Mouse (Mus musculus): ENCODE results near the gene Spint5. TPM values are rescaled to one million over a fixed set of nuclear protein-coding genes. Genes with fewer than 3 reads are reported as not detected.

The Spint5 gene
- polyA plus RNA-seq, 1 experiment from 2014 or later = not detected

DNA sequence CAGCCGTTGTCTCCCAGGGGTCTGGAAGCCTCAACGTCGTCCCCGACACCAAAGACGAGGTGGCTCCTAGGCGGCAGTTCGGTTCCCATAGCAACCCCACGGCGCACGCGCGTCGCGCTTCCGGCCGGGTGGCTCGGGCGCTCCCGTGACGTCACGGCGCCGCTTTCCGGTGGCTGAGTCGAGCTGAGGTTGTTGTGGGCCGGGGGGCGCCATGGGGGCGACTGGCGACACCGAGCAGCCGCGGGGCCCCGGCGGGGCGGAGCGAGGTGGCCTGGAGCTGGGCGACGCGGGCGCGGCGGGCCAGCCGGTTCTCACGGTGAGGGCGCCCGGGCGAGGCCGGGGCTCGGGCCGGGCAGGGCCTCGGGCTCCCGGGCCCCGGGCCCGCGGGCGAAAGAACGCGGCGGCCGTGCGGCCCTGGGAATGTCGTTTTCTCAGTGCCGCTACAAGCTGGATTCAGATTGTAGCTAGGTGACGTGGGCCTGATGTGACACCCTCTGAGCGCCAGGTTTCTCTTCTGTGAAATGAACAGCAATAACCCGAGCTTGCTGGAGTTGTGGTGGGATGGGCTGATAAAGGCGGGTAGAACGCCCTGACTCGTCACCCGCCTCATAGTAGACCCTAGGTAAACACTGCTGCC is 30.9 kb downstream of the Spint5 start, which contains the start of the genes Wfdc3 and Dnttip1:
Gene Wfdc3 (minus strand): TSS at position 89 of the 637 bp plus-strand sequence.
Gene Dnttip1 (plus strand): TSS at position 141 of the 637 bp plus-strand sequence.
- WGBS = 0% methylated on average over 31 of the region's 70 CpGs
- ATAC-seq (ENCODE audit: low read depth) = peak; percentile 93
- peaks cover 33% of the 10 kb centered on the region for H3K36me3 ChIP-seq (ENCODE audit: control insufficient read depth, insufficient read depth, low read length)

GRCm38 (mm10) chr2:164746693-164747092 is 31.6 kb downstream of the Spint5 start:
- WGBS = 47% methylated on average over 8 of the region's 8 CpGs
- Histone ChIP-seq H3K4me1 (ENCODE audit: control insufficient read depth, insufficient read depth, low read length) (peaks cover 11% of the 10 kb centered on the region), H3K4me3 (ENCODE audit: low read depth, low read length) (peak overlapping the region; percentile 90), H3K36me3 (ENCODE audit: control insufficient read depth, insufficient read depth, low read length) (peaks cover 39% of the 10 kb centered on the region), H3K4me2 (ENCODE audit: low read depth, low read length) (peak overlapping the region; percentile 75), H3K27ac (replicated peaks; ENCODE audit: low read depth, low read length) (no peak overlapping the region), H3K9me3 (ENCODE audit: control insufficient read depth, low read length) (no peaks in the 10 kb centered on the region), H3K9ac (ENCODE audit: low read depth, low read length) (peak overlapping the region; percentile 93), H3K27me3 (replicated peaks; ENCODE audit: control insufficient read depth, insufficient read depth, low read length) (no peaks in the 10 kb centered on the region)
- DNase-seq (ENCODE audit: low spot score) (no peak), ATAC-seq (ENCODE audit: low read depth) (no peak)

More for the DNA sequence above, 30.9 kb downstream of the Spint5 start, which contains the start of the genes Wfdc3 and Dnttip1:
- H3K9me3 ChIP-seq (ENCODE audit: control insufficient read depth, low read length) = no peaks in the 10 kb centered on the region
- H3K4me3 ChIP-seq (ENCODE audit: low read depth, low read length) = peak within 1 kb of the TSS; percentile 90
- H3K27me3 ChIP-seq (replicated peaks; ENCODE audit: control insufficient read depth, insufficient read depth, low read length) = no peaks in the 10 kb centered on the region
- peak within 1 kb of the TSS; percentile 75 for H3K4me2 ChIP-seq (ENCODE audit: low read depth, low read length)
- peak within 1 kb of the TSS; percentile 93 for H3K9ac ChIP-seq (ENCODE audit: low read depth, low read length)
- peak; percentile 94 for DNase-seq (ENCODE audit: low spot score)
- H3K27ac ChIP-seq (replicated peaks; ENCODE audit: low read depth, low read length) = peak within 1 kb of the TSS; percentile 74
- peaks cover 11% of the 10 kb centered on the region for H3K4me1 ChIP-seq (ENCODE audit: control insufficient read depth, insufficient read depth, low read length)

- no peak for DNase-seq (ENCODE audit: low spot score)
- Histone ChIP-seq H3K4me2 (ENCODE audit: low read depth, low read length) (no peak overlapping the region), H3K4me3 (ENCODE audit: low read depth, low read length) (no peak overlapping the region), H3K9ac (ENCODE audit: low read depth, low read length) (no peak overlapping the region), H3K4me1 (ENCODE audit: control insufficient read depth, insufficient read depth, low read length) (peaks cover 11% of the 10 kb centered on the region), H3K27ac (replicated peaks; ENCODE audit: low read depth, low read length) (no peak overlapping the region), H3K36me3 (ENCODE audit: control insufficient read depth, insufficient read depth, low read length) (peaks cover 52% of the 10 kb centered on the region), H3K27me3 (replicated peaks; ENCODE audit: control insufficient read depth, insufficient read depth, low read length) (no peaks in the 10 kb centered on the region), H3K9me3 (ENCODE audit: control insufficient read depth, low read length) (no peaks in the 10 kb centered on the region)
- no peak for ATAC-seq (ENCODE audit: low read depth)
- 81% methylated on average over 4 of the region's 4 CpGs for WGBS
These were observed 33.1 kb downstream of the Spint5 start for GRCm38 (mm10) chr2:164748191-164748590.

GRCm38 (mm10) chr2:164748991-164749390 is 33.9 kb downstream of the Spint5 start:
- peaks cover 60% of the 10 kb centered on the region for H3K36me3 ChIP-seq (ENCODE audit: control insufficient read depth, insufficient read depth, low read length)
- DNase-seq (ENCODE audit: low spot score) (no peak), ATAC-seq (ENCODE audit: low read depth) (no peak)
- no peaks in the 10 kb centered on the region for H3K9me3 ChIP-seq (ENCODE audit: control insufficient read depth, low read length)
- H3K4me2 ChIP-seq (ENCODE audit: low read depth, low read length) = no peak overlapping the region
- no peak overlapping the region for H3K9ac ChIP-seq (ENCODE audit: low read depth, low read length)
- WGBS = 89% methylated on average over 6 of the region's 6 CpGs
- no peak overlapping the region for H3K4me3 ChIP-seq (ENCODE audit: low read depth, low read length)
- no peak overlapping the region for H3K27ac ChIP-seq (replicated peaks; ENCODE audit: low read depth, low read length)
- H3K27me3 ChIP-seq (replicated peaks; ENCODE audit: control insufficient read depth, insufficient read depth, low read length) = no peaks in the 10 kb centered on the region
- H3K4me1 ChIP-seq (ENCODE audit: control insufficient read depth, insufficient read depth, low read length) = peaks cover 11% of the 10 kb centered on the region

DNA sequence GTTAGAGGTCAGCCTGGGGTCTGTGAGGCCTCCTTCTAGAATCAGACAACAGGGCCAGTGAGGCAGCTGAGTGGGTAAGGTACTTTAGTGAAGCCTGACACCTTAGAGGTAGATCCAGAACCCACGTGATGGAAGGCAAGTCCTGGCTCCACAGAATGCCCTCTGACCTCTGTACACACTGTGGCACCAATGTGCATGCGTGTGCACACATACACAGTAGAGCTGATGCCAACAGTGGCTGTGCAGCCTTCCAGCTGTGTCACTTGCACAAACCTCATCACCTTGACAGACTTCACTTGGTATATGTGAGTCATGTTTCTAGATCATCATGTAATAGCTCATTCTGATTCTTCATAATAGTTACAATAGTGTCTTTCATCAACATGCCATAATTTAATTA is 37.3 kb downstream of the Spint5 start:
- no peaks in the 10 kb centered on the region for H3K27me3 ChIP-seq (replicated peaks; ENCODE audit: control insufficient read depth, insufficient read depth, low read length)
- WGBS = 88% methylated on average over 2 of the region's 2 CpGs
- DNase-seq (ENCODE audit: low spot score) (no peak), ATAC-seq (ENCODE audit: low read depth) (no peak)
- peaks cover 93% of the 10 kb centered on the region for H3K36me3 ChIP-seq (ENCODE audit: control insufficient read depth, insufficient read depth, low read length)
- H3K4me1 ChIP-seq (ENCODE audit: control insufficient read depth, insufficient read depth, low read length) = no peaks in the 10 kb centered on the region
- H3K27ac ChIP-seq (replicated peaks; ENCODE audit: low read depth, low read length) = no peak overlapping the region
- H3K4me2 ChIP-seq (ENCODE audit: low read depth, low read length) = no peak overlapping the region
- H3K4me3 ChIP-seq (ENCODE audit: low read depth, low read length) = no peak overlapping the region
- no peaks in the 10 kb centered on the region for H3K9me3 ChIP-seq (ENCODE audit: control insufficient read depth, low read length)
- H3K9ac ChIP-seq (ENCODE audit: low read depth, low read length) = no peak overlapping the region

DNA sequence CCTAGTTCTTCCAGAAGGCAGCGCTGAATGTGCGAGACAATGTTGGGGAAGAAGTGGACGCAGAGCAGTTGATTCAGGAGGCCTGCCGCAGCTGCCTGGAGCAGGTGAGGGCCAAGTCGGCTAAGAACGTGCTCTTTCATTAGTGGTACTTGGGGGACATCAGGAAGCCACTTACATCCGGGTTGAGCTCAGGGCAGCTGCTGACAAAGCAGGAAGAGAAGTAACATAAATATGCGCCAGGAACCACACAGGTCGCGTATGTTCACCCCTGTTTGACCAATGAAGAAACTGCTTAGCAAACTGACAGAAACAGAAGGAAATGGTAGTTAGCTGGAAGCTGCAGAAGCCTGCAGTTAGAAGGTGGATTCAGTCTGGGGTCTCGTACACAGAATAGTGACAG is 39.0 kb downstream of the Spint5 start:
- no peak for ATAC-seq (ENCODE audit: low read depth)
- Histone ChIP-seq H3K9ac (ENCODE audit: low read depth, low read length) (no peak overlapping the region), H3K27ac (replicated peaks; ENCODE audit: low read depth, low read length) (no peak overlapping the region), H3K9me3 (ENCODE audit: control insufficient read depth, low read length) (no peaks in the 10 kb centered on the region), H3K4me1 (ENCODE audit: control insufficient read depth, insufficient read depth, low read length) (no peaks in the 10 kb centered on the region), H3K27me3 (replicated peaks; ENCODE audit: control insufficient read depth, insufficient read depth, low read length) (no peaks in the 10 kb centered on the region), H3K4me2 (ENCODE audit: low read depth, low read length) (no peak overlapping the region), H3K36me3 (ENCODE audit: control insufficient read depth, insufficient read depth, low read length) (peaks cover 93% of the 10 kb centered on the region), H3K4me3 (ENCODE audit: low read depth, low read length) (no peak overlapping the region)
- WGBS = 84% methylated on average over 11 of the region's 11 CpGs
- DNase-seq (ENCODE audit: low spot score) = no peak

GRCm38 (mm10) chr2:164754800-164755199 is 39.7 kb downstream of the Spint5 start:
- 88% methylated on average over 2 of the region's 2 CpGs for WGBS
- Histone ChIP-seq H3K36me3 (ENCODE audit: control insufficient read depth, insufficient read depth, low read length) (peaks cover 97% of the 10 kb centered on the region), H3K4me2 (ENCODE audit: low read depth, low read length) (no peak overlapping the region), H3K4me1 (ENCODE audit: control insufficient read depth, insufficient read depth, low read length) (no peaks in the 10 kb centered on the region), H3K4me3 (ENCODE audit: low read depth, low read length) (no peak overlapping the region), H3K9me3 (ENCODE audit: control insufficient read depth, low read length) (no peaks in the 10 kb centered on the region), H3K9ac (ENCODE audit: low read depth, low read length) (no peak overlapping the region), H3K27me3 (replicated peaks; ENCODE audit: control insufficient read depth, insufficient read depth, low read length) (no peaks in the 10 kb centered on the region), H3K27ac (replicated peaks; ENCODE audit: low read depth, low read length) (no peak overlapping the region)
- no peak for ATAC-seq (ENCODE audit: low read depth)
- DNase-seq (ENCODE audit: low spot score) = no peak

DNA sequence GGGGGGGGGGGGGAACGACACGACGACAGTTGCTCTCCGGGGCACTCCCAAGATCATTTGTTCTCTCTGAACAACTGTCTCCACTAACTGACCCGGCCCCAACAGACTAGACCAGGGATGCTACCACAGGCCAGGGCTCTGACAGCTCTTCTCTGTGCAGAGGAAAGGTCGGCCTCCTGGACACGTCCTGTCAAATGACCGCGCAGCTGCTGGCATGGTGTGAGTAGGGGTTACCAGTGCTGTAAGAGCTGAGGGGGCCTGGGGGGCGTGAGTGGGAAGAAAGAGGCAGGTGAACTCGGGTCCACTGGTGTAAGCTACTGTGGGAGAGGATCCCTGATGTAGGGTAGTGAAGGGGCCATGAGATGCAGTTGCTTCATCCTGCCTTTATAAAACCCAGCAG is 42.7 kb downstream of the Spint5 start:
- peaks cover 100% of the 10 kb centered on the region for H3K36me3 ChIP-seq (ENCODE audit: control insufficient read depth, insufficient read depth, low read length)
- ATAC-seq (ENCODE audit: low read depth) = no peak
- H3K4me1 ChIP-seq (ENCODE audit: control insufficient read depth, insufficient read depth, low read length) = no peaks in the 10 kb centered on the region
- no peak overlapping the region for H3K4me3 ChIP-seq (ENCODE audit: low read depth, low read length)
- no peak overlapping the region for H3K9ac ChIP-seq (ENCODE audit: low read depth, low read length)
- no peak overlapping the region for H3K27ac ChIP-seq (replicated peaks; ENCODE audit: low read depth, low read length)
- 90% methylated on average over 10 of the region's 11 CpGs for WGBS
- no peaks in the 10 kb centered on the region for H3K27me3 ChIP-seq (replicated peaks; ENCODE audit: control insufficient read depth, insufficient read depth, low read length)
- no peaks in the 10 kb centered on the region for H3K9me3 ChIP-seq (ENCODE audit: control insufficient read depth, low read length)
- H3K4me2 ChIP-seq (ENCODE audit: low read depth, low read length) = no peak overlapping the region
- DNase-seq (ENCODE audit: low spot score) = no peak

GRCm38 (mm10) chr2:164758692-164759091 is 43.6 kb downstream of the Spint5 start:
- Histone ChIP-seq H3K9ac (ENCODE audit: low read depth, low read length) (no peak overlapping the region), H3K27me3 (replicated peaks; ENCODE audit: control insufficient read depth, insufficient read depth, low read length) (no peaks in the 10 kb centered on the region), H3K9me3 (ENCODE audit: control insufficient read depth, low read length) (no peaks in the 10 kb centered on the region), H3K4me2 (ENCODE audit: low read depth, low read length) (no peak overlapping the region), H3K4me3 (ENCODE audit: low read depth, low read length) (no peak overlapping the region), H3K27ac (replicated peaks; ENCODE audit: low read depth, low read length) (no peak overlapping the region), H3K36me3 (ENCODE audit: control insufficient read depth, insufficient read depth, low read length) (peaks cover 100% of the 10 kb centered on the region), H3K4me1 (ENCODE audit: control insufficient read depth, insufficient read depth, low read length) (no peaks in the 10 kb centered on the region)
- ATAC-seq (ENCODE audit: low read depth) (no peak), DNase-seq (ENCODE audit: low spot score) (no peak)
- 61% methylated on average over 1 of the region's 1 CpGs for WGBS

All from embryonic facial prominence, embryonic 14.5 days (tissue).